Mouse (Mus musculus) erythroblast, embryonic 14.5 days (primary cell): ENCODE results near the gene Nek11. TPM values are rescaled to one million over a fixed set of nuclear protein-coding genes. Genes with fewer than 3 reads are reported as not detected.

ENCODE experiments used
- H3K27me3 ChIP-seq: 2 replicates; pipeline ENCODE4 v1.6.1; 2012; ENCODE audit warnings: inconsistent platforms; ENCODE audit not compliant: control insufficient read depth
- H3K36me3 ChIP-seq: 2 replicates; pipeline ENCODE4 v1.6.1; 2012; ENCODE audit warnings: mild to moderate bottlenecking, inconsistent platforms; ENCODE audit not compliant: control insufficient read depth
- H3K4me1 ChIP-seq: 2 replicates; pipeline ENCODE4 v1.6.1; 2012; ENCODE audit warnings: inconsistent platforms; ENCODE audit not compliant: control insufficient read depth
- H3K4me3 ChIP-seq: replicated peaks from 2 replicates; pipeline ENCODE3; 2012; ENCODE audit warnings: moderate library complexity, mild to moderate bottlenecking, inconsistent platforms
- H3K9me3 ChIP-seq: 2 replicates; pipeline ENCODE4 v1.6.1; 2012; ENCODE audit warnings: low read length, inconsistent platforms, mixed read lengths; ENCODE audit not compliant: control insufficient read depth
- GATA1 ChIP-seq: IDR thresholded peaks from 2 replicates; pipeline ENCODE4 v1.6.1; 2012; ENCODE audit warnings: low read length, inconsistent platforms, mixed read lengths
- TAL1 ChIP-seq: IDR thresholded peaks from 3 replicates; pipeline ENCODE4 v1.6.1; 2012; ENCODE audit warnings: low read length, inconsistent platforms, mixed read lengths
- polyA plus RNA-seq: library from polyadenylated mRNA; stranded (reverse); fragments of >175 nt; gene quantifications from 2 replicates; pipeline ENCODE4 v1.2.3, GENCODE M21; 2012

Gene Nek11
- polyA plus RNA-seq, 1 experiment: not detected

DNA sequence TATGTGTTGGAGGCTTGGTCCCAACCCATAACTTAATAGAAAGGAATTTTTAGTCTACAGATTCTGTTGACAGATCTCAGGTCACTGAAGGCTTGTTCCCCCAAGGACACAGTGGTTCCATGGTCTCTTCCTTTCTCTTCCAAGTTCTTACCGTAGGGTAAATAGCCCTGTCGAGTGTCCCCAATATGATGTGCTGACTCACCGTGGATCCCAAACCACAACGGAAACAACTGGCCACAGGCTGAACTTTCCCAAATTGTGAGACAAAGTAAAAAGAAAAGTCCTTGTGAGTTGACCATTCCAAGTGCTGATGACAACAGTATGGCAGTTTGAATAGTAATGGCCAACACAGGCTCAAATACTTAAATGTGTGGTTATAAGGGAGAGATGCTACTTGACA, 144.1 kb downstream of the Nek11 start:
- Histone ChIP-seq H3K4me1 (no peaks in the 10 kb centered on the region), H3K36me3 (no peaks in the 10 kb centered on the region), H3K9me3 (peaks cover 57% of the 10 kb centered on the region), H3K27me3 (no peaks in the 10 kb centered on the region), H3K4me3 (no peak overlapping the region)
- TF ChIP-seq GATA1: no peak
- TF ChIP-seq TAL1: no peak

DNA sequence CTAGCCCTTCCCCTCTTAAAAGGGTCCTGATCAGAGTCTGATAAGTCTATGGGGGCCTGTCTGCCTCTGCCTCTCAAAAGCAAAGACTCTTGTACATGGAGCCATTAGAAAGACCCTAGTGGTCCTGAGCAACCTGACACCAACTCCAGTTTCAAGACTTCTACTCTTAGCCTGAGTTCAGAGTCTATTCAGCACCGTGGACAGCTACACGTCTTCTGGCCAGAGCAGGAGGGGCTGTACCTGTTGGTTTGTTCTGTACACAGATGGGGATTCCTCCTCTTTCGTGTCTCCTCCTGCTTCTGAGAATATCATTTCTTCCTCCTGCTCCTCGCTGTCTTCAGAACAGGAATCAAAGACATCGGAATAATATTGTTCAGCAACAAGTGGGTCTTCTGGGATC, 151.3 kb downstream of the Nek11 start:
- H3K4me3 ChIP-seq: no peak overlapping the region
- TF ChIP-seq TAL1 (no peak), GATA1 (no peak)
- no peaks in the 10 kb centered on the region for H3K27me3 ChIP-seq
- no peaks in the 10 kb centered on the region for H3K4me1 ChIP-seq
- H3K36me3 ChIP-seq: no peaks in the 10 kb centered on the region
- peaks cover 17% of the 10 kb centered on the region for H3K9me3 ChIP-seq

DNA sequence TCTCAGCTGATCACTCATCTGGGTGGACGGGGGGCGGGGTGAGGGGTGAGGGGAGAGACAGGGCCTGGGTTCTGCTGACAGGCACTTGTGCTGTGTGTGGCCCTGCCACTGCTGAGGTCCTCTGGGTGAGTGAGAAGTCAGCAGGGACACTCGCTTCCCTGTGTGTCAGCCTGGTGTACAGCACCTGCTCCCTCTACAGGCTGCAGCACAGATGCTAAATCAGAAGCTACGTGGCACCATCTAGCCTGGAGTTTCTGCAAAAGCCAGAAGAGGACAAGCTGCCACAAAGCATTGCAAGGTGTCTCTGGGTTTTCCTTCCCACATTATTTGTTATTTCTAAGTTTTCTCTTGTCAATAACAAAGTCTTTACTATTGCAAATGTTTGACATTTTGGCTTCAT, 180.9 kb downstream of the Nek11 start:
- TF ChIP-seq GATA1 (no peak), TAL1 (no peak)
- Histone ChIP-seq H3K9me3 (peaks cover 9% of the 10 kb centered on the region), H3K27me3 (no peaks in the 10 kb centered on the region), H3K4me1 (no peaks in the 10 kb centered on the region), H3K4me3 (no peak overlapping the region), H3K36me3 (no peaks in the 10 kb centered on the region)

GRCm38 (mm10) chr9:105200305-105200704, 195.0 kb downstream of the Nek11 start:
- Histone ChIP-seq H3K36me3 (no peaks in the 10 kb centered on the region), H3K27me3 (no peaks in the 10 kb centered on the region), H3K4me1 (no peaks in the 10 kb centered on the region), H3K9me3 (peaks cover 14% of the 10 kb centered on the region; the same call in 1 of the 2 replicates), H3K4me3 (no peak overlapping the region)
- no peak for TF ChIP-seq GATA1

GRCm38 (mm10) chr9:105186725-105187124, 208.6 kb downstream of the Nek11 start:
- no peaks in the 10 kb centered on the region for H3K36me3 ChIP-seq
- H3K9me3 ChIP-seq: peaks cover 13% of the 10 kb centered on the region
- TF ChIP-seq TAL1 (no peak), GATA1 (no peak)
- H3K4me3 ChIP-seq: no peak overlapping the region
- no peaks in the 10 kb centered on the region for H3K4me1 ChIP-seq
- H3K27me3 ChIP-seq: no peaks in the 10 kb centered on the region

DNA sequence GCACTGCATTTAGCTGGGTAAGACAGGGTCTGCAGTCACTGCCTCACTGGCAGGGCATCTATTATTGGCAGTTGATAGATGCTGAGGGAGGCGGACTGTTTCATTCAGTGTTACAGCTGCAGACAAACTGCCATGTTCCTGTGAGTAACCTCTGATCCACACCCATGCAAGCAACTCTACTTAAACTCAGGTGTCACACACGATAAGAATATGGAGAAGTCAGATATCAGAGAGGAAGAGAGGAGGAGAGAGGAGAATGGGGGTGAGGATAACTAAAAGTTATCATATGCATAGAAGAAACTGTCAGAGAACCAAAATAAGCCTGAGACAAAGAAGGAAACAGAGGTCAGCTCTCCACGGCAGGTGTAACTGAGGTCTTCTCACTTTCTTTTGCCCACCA, 212.9 kb downstream of the Nek11 start:
- TF ChIP-seq GATA1: no peak
- no peak for TF ChIP-seq TAL1
- Histone ChIP-seq H3K9me3 (peaks cover 19% of the 10 kb centered on the region), H3K36me3 (no peaks in the 10 kb centered on the region), H3K4me3 (no peak overlapping the region), H3K27me3 (no peaks in the 10 kb centered on the region), H3K4me1 (no peaks in the 10 kb centered on the region)

DNA sequence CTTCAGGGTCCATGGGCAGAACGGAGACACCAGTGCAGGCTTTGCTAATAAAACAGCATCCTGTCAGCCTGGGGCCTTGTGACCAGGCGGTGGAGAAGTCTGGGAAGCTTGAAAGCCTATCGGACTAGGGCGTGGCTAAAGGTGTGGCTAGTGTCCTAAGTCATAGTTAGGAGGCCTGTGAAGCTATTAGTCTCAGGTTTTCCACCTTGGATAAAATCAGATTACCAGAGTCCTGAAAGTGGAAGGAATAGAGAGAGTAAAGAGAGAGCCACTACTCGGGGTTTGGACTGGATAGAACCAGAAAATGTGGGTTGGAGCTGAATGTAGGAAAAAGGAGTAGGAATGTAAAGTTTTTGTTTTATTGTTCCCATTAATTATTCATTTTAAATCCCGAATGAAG, 250.3 kb downstream of the Nek11 start, which contains the start of gene 1700080E11Rik:
Gene 1700080E11Rik (minus strand): TSS at position 101 of the 400 bp plus-strand sequence.
- Histone ChIP-seq H3K36me3 (no peaks in the 10 kb centered on the region), H3K4me3 (no peak within 1 kb of the TSS), H3K9me3 (peaks cover 20% of the 10 kb centered on the region), H3K27me3 (no peaks in the 10 kb centered on the region), H3K4me1 (no peaks in the 10 kb centered on the region)
- no peak for TF ChIP-seq GATA1
- no peak for TF ChIP-seq TAL1

GRCm38 (mm10) chr9:105139204-105139603, 256.1 kb downstream of the Nek11 start:
- Histone ChIP-seq H3K27me3 (no peaks in the 10 kb centered on the region), H3K4me3 (no peak overlapping the region), H3K4me1 (no peaks in the 10 kb centered on the region), H3K9me3 (peaks cover 12% of the 10 kb centered on the region; the same call in 1 of the 2 replicates), H3K36me3 (no peaks in the 10 kb centered on the region)
- TF ChIP-seq GATA1: no peak
- TF ChIP-seq TAL1: no peak

GRCm38 (mm10) chr9:105136404-105136803, 258.9 kb downstream of the Nek11 start:
- peaks cover 8% of the 10 kb centered on the region for H3K4me1 ChIP-seq
- H3K36me3 ChIP-seq: no peaks in the 10 kb centered on the region
- TF ChIP-seq GATA1 (no peak), TAL1 (no peak)
- H3K9me3 ChIP-seq: peaks cover 3% of the 10 kb centered on the region; the same call in 1 of the 2 replicates
- H3K4me3 ChIP-seq: no peak overlapping the region
- no peaks in the 10 kb centered on the region for H3K27me3 ChIP-seq

DNA sequence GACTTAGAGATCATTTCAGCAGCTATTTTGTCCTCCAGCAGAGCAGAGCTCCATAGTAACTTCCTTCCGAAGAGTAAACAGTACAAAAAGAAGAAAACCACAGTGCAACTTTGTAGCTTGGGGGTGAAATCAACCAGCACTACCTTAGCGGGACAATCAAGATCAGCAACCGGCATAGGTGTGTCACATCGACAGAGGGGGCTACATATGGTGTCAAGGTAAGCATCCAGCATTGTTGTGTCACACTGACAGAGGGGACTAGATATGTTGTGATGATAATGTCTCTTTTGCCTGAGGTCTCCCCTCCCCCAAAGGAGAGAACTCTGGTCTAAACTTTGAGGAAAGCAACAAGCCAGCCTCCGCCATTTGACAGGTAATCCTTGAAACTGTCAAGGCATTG, 260.8 kb downstream of the Nek11 start:
- no peak for TF ChIP-seq GATA1
- no peak for TF ChIP-seq TAL1
- no peaks in the 10 kb centered on the region for H3K36me3 ChIP-seq
- H3K9me3 ChIP-seq: peaks cover 2% of the 10 kb centered on the region; the same call in 1 of the 2 replicates
- no peaks in the 10 kb centered on the region for H3K27me3 ChIP-seq
- no peak overlapping the region for H3K4me3 ChIP-seq
- peaks cover 19% of the 10 kb centered on the region for H3K4me1 ChIP-seq
